Mouse (Mus musculus): Measurements from ENCODE around the gene Pif1. TPM values are rescaled to one million over a fixed set of nuclear protein-coding genes. Genes with fewer than 3 reads are reported as not detected.

Gene Pif1
- total RNA-seq (2023) = not detected

DNA sequence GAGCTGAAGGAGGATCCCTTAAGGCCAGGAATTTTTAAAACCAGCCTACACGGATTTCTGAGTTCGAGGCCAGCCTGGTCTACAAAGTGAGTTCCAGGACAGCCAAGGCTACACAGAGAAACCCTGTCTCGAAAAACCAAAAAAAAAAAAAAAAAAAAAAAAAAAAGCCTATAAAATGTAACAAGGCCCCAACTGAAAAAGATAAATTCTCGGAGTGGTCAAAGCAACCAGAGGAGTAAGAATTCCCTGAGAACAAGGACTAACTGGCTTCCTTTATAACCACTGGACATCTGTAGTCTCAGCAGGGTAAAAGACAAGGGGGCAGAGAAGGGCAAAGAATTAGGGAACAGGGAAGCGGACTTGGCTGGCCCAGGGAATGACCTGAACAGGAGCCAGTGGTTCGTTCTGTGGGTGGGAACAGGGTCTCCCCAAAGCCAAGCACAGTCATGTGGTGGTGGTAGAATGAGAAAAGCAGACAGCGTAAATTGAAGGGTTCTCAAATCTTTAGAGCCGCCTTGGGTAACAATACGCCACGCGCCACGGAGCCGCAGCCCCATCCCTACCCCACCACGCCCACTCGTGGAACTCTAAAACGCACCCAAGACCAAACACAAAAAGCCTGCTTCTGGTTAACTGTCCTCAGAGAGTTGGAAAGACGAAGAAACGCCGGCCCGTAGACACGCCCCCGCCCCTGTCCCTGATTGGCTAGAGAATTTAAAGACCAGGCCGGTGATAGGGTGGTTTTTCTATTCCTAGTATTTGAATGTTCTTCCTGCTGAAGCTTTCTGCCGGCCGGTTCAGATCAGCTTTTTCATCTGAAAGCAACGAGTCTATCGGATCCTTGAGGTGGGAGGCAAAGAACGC is at the start of gene Pif1:
Gene Pif1 (plus strand): TSS at position 755 of the 864 bp plus-strand sequence.

DNA sequence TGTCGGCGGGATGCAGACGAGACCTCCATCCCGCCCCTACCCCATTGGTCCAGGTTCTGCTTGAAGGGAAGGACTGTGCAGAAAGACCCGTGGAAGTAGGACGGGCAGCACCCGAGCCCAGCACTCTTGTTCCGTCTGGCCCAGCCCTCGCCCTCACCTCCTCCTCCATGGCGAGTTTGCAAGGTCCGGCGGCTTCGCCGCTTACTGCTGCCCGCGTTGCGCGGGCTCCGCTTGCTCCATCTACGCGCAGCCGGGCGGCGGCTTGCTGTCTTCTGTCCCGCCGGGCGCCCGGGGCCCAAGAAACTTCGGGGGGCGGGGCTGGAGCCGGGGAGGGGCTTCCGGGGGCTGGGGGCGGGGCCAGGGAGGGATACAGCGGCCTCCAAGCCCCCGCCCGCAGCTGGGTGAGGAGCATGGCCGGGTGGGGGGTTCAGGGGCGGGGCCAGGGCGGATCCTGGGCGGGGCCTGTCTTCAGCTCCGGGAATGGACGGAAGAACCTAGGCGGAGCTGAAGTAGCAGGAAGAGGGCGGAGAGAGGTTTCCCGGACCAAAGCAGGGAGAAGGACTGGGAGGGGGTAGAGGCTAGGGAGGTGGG is 7.1 kb upstream of the Pif1 start, which contains the start of gene Plekho2:
Gene Plekho2 (minus strand): TSS at position 260 of the 591 bp plus-strand sequence.

DNA sequence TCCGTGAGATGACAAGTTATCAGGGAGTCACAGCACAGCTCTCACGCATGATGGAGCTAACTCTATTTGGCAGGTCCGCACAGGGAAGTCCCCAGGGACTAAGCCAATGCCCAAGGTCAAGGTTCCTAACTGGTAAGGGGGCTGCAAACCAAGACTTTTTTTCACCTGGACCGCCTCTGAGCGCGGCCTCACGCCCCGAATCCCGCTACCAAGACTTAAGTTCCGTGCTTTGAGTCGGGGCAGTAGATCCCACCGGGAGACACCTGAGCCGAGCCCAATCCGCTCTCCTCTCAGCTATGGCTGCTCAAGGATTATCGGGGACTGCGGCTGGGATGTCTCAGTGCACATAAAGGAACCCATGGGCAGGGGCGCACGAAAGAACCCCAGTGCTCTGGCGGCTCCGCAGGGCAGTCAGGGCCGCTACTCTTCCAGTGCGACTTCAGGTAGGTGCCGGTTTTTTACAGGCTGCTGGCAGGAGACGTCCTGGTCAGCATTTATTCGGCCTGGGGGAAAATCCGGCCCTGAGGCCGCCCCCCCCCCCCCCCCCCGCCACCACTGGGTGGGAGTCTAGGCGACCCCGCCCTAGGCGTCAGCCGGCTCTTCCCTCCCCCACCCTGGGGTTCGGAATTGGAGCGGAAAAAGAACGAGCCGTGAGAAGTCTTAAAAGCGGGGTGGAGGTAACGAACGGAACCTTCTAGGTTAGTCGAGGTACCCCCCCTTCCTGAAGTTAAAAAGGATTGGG is 42.2 kb downstream of the Pif1 start, which contains the start of gene Rbpms2:
Gene Rbpms2 (plus strand): TSS at position 624 of the 742 bp plus-strand sequence.

Other genes starting within 250 kb of the Pif1 start
- 15.5 TPM for gene Pdcd7, start 241.1 kb upstream of the Pif1 start, total RNA-seq (2023)
- gene Ubap1l, start 226.1 kb upstream of the Pif1 start, total RNA-seq (2023) = 1.1 TPM
- gene Kbtbd13, start 195.5 kb upstream of the Pif1 start, total RNA-seq (2023) = not detected
- gene Rasl12, start 188.7 kb upstream of the Pif1 start, total RNA-seq (2023) = 0.21 TPM
- gene Slc51b, start 164.2 kb upstream of the Pif1 start, total RNA-seq (2023) = not detected
- 26.8 TPM for gene Mtfmt, start 151.4 kb upstream of the Pif1 start, total RNA-seq (2023)
- gene Spg21, start 126.2 kb upstream of the Pif1 start, total RNA-seq (2023) = 43.0 TPM
- gene Ankdd1a, start 67.0 kb upstream of the Pif1 start, total RNA-seq (2023) = not detected
- 48.3 TPM for gene Plekho2, start 7.1 kb upstream of the Pif1 start, total RNA-seq (2023)
- 0.70 TPM for gene Rbpms2, start 42.5 kb downstream of the Pif1 start, total RNA-seq (2023)
- gene Oaz2, start 80.8 kb downstream of the Pif1 start, total RNA-seq (2023) = 25.1 TPM
- gene Zfp609, start 240.4 kb downstream of the Pif1 start, total RNA-seq (2023) = 17.3 TPM